Comparison of ENCODE assay signal across 31 mouse cellular contexts in the genomic region with DNA sequence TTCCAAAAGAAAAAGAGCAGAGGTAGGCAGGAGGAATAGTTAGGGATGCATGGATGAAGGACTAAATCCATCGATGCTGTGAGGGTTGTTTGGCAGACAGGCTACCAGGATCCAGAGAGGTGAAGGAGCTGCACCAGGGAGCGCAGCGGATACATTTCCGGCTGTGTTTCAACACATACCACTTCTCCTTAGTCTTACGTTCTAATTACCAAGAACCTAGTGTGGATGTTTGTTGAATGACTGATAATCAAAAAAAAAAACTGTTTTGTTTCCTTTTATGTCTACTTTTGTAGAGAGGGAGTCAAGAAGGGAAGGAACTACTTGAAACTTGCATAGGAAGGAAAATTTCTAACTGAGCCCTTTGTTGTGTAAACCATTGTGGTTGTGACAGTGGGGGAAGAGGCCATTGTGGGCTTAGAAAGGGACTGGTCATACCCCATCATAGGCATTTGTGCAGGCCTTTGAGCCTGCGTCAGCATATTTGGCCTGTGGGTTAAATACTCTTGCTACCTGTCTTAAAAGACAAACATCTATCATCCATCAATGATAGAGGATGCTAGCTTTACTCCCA. TPM values are rescaled to one million over a fixed set of nuclear protein-coding genes. Genes with fewer than 3 reads are reported as not detected.
DNase-seq lines count a peak whose midpoint lies in the region; ATAC-seq and TF ChIP-seq lines count a peak whose summit lies in the region.
"Had no signal": no experiment of that assay in that cellular context is flagged by ENCODE, and none has a peak within 500 bp of the region (broad histone marks: within the 10 kb centered on the region; RNA-seq: fewer than 3 reads in every experiment).

No protein-coding gene starts in this region.

- peak; percentile 29; the same call in 1 of the 2 replicates for ATAC-seq in liver, postnatal 0 days
- no peak for ATAC-seq in midbrain, embryonic 11.5 days (ENCODE audit: low FRiP score)
- ATAC-seq in forebrain, embryonic 12.5 days (ENCODE audit: low FRiP score): no peak
- ATAC-seq: CD4-positive, CD25-positive, alpha-beta regulatory T cell, adult 4 months; inflammation-experienced regulatory T-cells, adult 6 months had no signal

- peak overlapping the region; percentile 27 for H3K4me3 ChIP-seq in liver, postnatal 0 days (ENCODE audit: low read depth, low read length)
- no peak overlapping the region for H3K4me3 ChIP-seq in small intestine, adult 2 months (ENCODE audit: low read depth, low read length)
- H3K4me3 ChIP-seq in midbrain, embryonic 11.5 days (ENCODE audit: low read depth, low read length): no peak overlapping the region
- H3K4me3 ChIP-seq in forebrain, embryonic 12.5 days (replicated peaks): no peak overlapping the region
- H3K4me3 ChIP-seq: embryonic facial prominence, embryonic 12.5 days; heart, embryonic 13.5 days; limb, embryonic 15.5 days; neural tube, embryonic 12.5 days; stomach, embryonic 15.5 days had no signal

- H3K27ac ChIP-seq in liver, postnatal 0 days (ENCODE audit: low read depth): peak overlapping the region; percentile 70
- 0 out of 2 replicates have a peak overlapping the region, but pooled peaks have one; percentile 29 for H3K27ac ChIP-seq in small intestine, adult 2 months (ENCODE audit: insufficient read depth, low read depth, low read length)
- no peak overlapping the region for H3K27ac ChIP-seq in midbrain, embryonic 11.5 days (ENCODE audit: low read depth, low read length)
- H3K27ac ChIP-seq in forebrain, embryonic 12.5 days: no peak overlapping the region
- H3K27ac ChIP-seq: embryonic facial prominence, embryonic 12.5 days; heart, embryonic 13.5 days; limb, embryonic 15.5 days; neural tube, embryonic 12.5 days; stomach, embryonic 15.5 days had no signal

- H3K4me2 ChIP-seq in liver, postnatal 0 days (ENCODE audit: low read depth, low read length): peak overlapping the region; percentile 50
- H3K4me2 ChIP-seq in midbrain, embryonic 11.5 days: no peak overlapping the region
- no peak overlapping the region for H3K4me2 ChIP-seq in forebrain, embryonic 12.5 days
- H3K4me2 ChIP-seq: embryonic facial prominence, embryonic 12.5 days; heart, embryonic 13.5 days; limb, embryonic 15.5 days; neural tube, embryonic 12.5 days; stomach, embryonic 15.5 days had no signal

- TF ChIP-seq POLR2A in small intestine, adult 2 months (IDR thresholded peaks at IDR 0.05; ENCODE audit: low read depth, low read length): no peak

- peak; percentile 58 for DNase-seq in heart, adult 11 months
- DNase-seq in heart, adult 8-10 months (ENCODE audit: low spot score): no peak
- DNase-seq in lung, postnatal 36 days: peak; percentile 34
- DNase-seq in lung, postnatal 10 days: no peak
- no peak for DNase-seq in liver, postnatal 0 days
- no peak for DNase-seq in midbrain, embryonic 11.5 days (ENCODE audit: low spot score, missing footprints)
- DNase-seq: adrenal gland, postnatal 25 days; cerebellum, adult 11-12 months; cerebellum, postnatal 10 days; heart, postnatal 14 days; kidney, adult 2 months; kidney, postnatal 10 days; left cerebral cortex, postnatal 4 days; lung, postnatal 14 days; midbrain, embryonic 14.5 days; retina, postnatal 1 day; right cerebral cortex, postnatal 25 days had no signal

- WGBS in liver, postnatal 0 days (ENCODE audit: insufficient replicate concordance): 61% methylated on average over 6 of the region's 6 CpGs
- WGBS in small intestine, adult 2 months: 82% methylated on average over 6 of the region's 6 CpGs
- 87% methylated on average over 6 of the region's 6 CpGs for whole genome bisulfite sequencing in midbrain, embryonic 11.5 days
- WGBS in forebrain, embryonic 12.5 days: 84% methylated on average over 6 of the region's 6 CpGs

- H3K4me1 ChIP-seq in liver, postnatal 0 days (ENCODE audit: insufficient read depth): peaks cover 3% of the 10 kb centered on the region; the same call in 1 of the 2 replicates
- H3K4me1 ChIP-seq in small intestine, adult 2 months (ENCODE audit: control insufficient read depth, insufficient read depth, insufficient read length, low read length): peaks cover 8% of the 10 kb centered on the region
- H3K4me1 ChIP-seq in midbrain, embryonic 11.5 days (ENCODE audit: control insufficient read depth, insufficient read depth, low read length): no peaks in the 10 kb centered on the region
- H3K4me1 ChIP-seq in forebrain, embryonic 12.5 days: no peaks in the 10 kb centered on the region
- H3K4me1 ChIP-seq: embryonic facial prominence, embryonic 12.5 days; heart, embryonic 13.5 days; limb, embryonic 15.5 days; neural tube, embryonic 12.5 days; stomach, embryonic 15.5 days had no signal

- no peaks in the 10 kb centered on the region for H3K36me3 ChIP-seq in liver, postnatal 0 days (replicated peaks; ENCODE audit: insufficient read depth, low read length)
- H3K36me3 ChIP-seq in small intestine, adult 2 months (ENCODE audit: control insufficient read depth, insufficient read depth, low read length): no peaks in the 10 kb centered on the region
- H3K36me3 ChIP-seq in midbrain, embryonic 11.5 days (ENCODE audit: control insufficient read depth, insufficient read depth, low read length): no peaks in the 10 kb centered on the region
- no peaks in the 10 kb centered on the region for H3K36me3 ChIP-seq in forebrain, embryonic 12.5 days (replicated peaks)
- H3K36me3 ChIP-seq: embryonic facial prominence, embryonic 12.5 days; heart, embryonic 13.5 days; limb, embryonic 15.5 days; neural tube, embryonic 12.5 days; stomach, embryonic 15.5 days had no signal

- H3K9ac ChIP-seq in liver, postnatal 0 days (replicated peaks): no peak overlapping the region
- no peak overlapping the region for H3K9ac ChIP-seq in midbrain, embryonic 11.5 days (ENCODE audit: low read length)
- no peak overlapping the region for H3K9ac ChIP-seq in forebrain, embryonic 12.5 days
- H3K9ac ChIP-seq: embryonic facial prominence, embryonic 12.5 days; heart, embryonic 13.5 days; limb, embryonic 15.5 days; neural tube, embryonic 12.5 days; stomach, embryonic 15.5 days had no signal

- H3K9me3 ChIP-seq in liver, postnatal 0 days (ENCODE audit: low read length): no peaks in the 10 kb centered on the region
- H3K9me3 ChIP-seq in midbrain, embryonic 11.5 days (ENCODE audit: control insufficient read depth, low read length): no peaks in the 10 kb centered on the region
- no peaks in the 10 kb centered on the region for H3K9me3 ChIP-seq in forebrain, embryonic 12.5 days
- H3K9me3 ChIP-seq: embryonic facial prominence, embryonic 12.5 days; heart, embryonic 13.5 days; limb, embryonic 15.5 days; neural tube, embryonic 12.5 days; stomach, embryonic 15.5 days had no signal

- no peaks in the 10 kb centered on the region for H3K27me3 ChIP-seq in liver, postnatal 0 days (ENCODE audit: insufficient read depth, low read length)
- H3K27me3 ChIP-seq in small intestine, adult 2 months (ENCODE audit: control insufficient read depth, insufficient read depth, low read length): no peaks in the 10 kb centered on the region
- H3K27me3 ChIP-seq in midbrain, embryonic 11.5 days (ENCODE audit: control insufficient read depth, insufficient read depth, low read length): no peaks in the 10 kb centered on the region
- no peaks in the 10 kb centered on the region for H3K27me3 ChIP-seq in forebrain, embryonic 12.5 days
- H3K27me3 ChIP-seq: embryonic facial prominence, embryonic 12.5 days; limb, embryonic 15.5 days; neural tube, embryonic 12.5 days; stomach, embryonic 15.5 days had no signal

- no peak for TF ChIP-seq CTCF in liver, postnatal 0 days (IDR thresholded peaks at IDR 0.05; ENCODE audit: low read depth)
- TF ChIP-seq CTCF in small intestine, adult 2 months (IDR thresholded peaks at IDR 0.05; ENCODE audit: extremely low read depth, insufficient read length, insufficient replicate concordance, low read depth, low read length): no peak

- TF ChIP-seq EP300 in liver, postnatal 0 days (IDR thresholded peaks at IDR 0.05; ENCODE audit: low read depth): no peak

RNA-seq across cellular contexts. Expression of a gene that starts 0.8 kb away (rescaled TPM):
- under 1 TPM in 1 of 4 experiments, not detected in 3; 0.09 TPM for total RNA-seq in heart, adult 8-10 months (2022)
- polyA plus RNA-seq in liver, postnatal 0 days (2015; fragmentation: Nextera tagmentation; extraction: Ambion mirVana): 0.51 TPM in 1 of 2 replicates, not detected in the other
- polyA plus RNA-seq in small intestine, adult 2 months (2012; rRNA removed): 0.05 and 0.09 TPM in 2 replicates
- polyA plus RNA-seq in midbrain, embryonic 11.5 days (2014; fragmentation: Nextera tagmentation; extraction: Ambion mirVana): not detected in 2 replicates
- not detected in 2 replicates for polyA plus RNA-seq in forebrain, embryonic 12.5 days (2016; fragmentation: Nextera tagmentation; extraction: Ambion mirVana)
- total RNA-seq: adrenal gland, postnatal 25 days; gastrocnemius, adult 8-10 months; heart, adult 18-20 months; heart, postnatal 14 days; layer of hippocampus, postnatal 10 days; left cerebral cortex, postnatal 4 days had no signal
- polyA plus RNA-seq: CD4-positive, CD25-positive, alpha-beta regulatory T cell, adult 4 months; embryonic facial prominence, embryonic 12.5 days; forebrain, embryonic 11.5 days; heart, embryonic 13.5 days; hindbrain, embryonic 11.5 days; kidney, adult 2 months; limb, embryonic 15.5 days; midbrain, embryonic 14.5 days; neural tube, embryonic 12.5 days; stomach, embryonic 15.5 days had no signal

RNA-seq across cellular contexts. Expression of a gene that starts 0.9 kb away (rescaled TPM):
- 10 to 100 TPM in 1 of 4 experiments, 1 to 10 TPM in 3; 2.2 to 26.5 (median 3.1) TPM for total RNA-seq in heart, adult 8-10 months (2022)
- 5.1 and 6.1 TPM in 2 replicates for polyA plus RNA-seq in liver, postnatal 0 days (2015; fragmentation: Nextera tagmentation; extraction: Ambion mirVana)
- 3.1 and 3.3 TPM in 2 replicates for polyA plus RNA-seq in small intestine, adult 2 months (2012; rRNA removed)
- polyA plus RNA-seq in midbrain, embryonic 11.5 days (2014; fragmentation: Nextera tagmentation; extraction: Ambion mirVana): 0.20 and 0.37 TPM in 2 replicates
- 0.54 TPM in 2 replicates for polyA plus RNA-seq in forebrain, embryonic 12.5 days (2016; fragmentation: Nextera tagmentation; extraction: Ambion mirVana)

RNA-seq across cellular contexts. Expression of a gene that starts 59.5 kb away (rescaled TPM):
- 100 to 1,000 TPM; 292 to 380 (median 338) TPM for total RNA-seq in heart, adult 8-10 months (2022)
- polyA plus RNA-seq in liver, postnatal 0 days (2015; fragmentation: Nextera tagmentation; extraction: Ambion mirVana): 0.12 TPM in 1 of 2 replicates, not detected in the other
- 7.4 and 8.8 TPM in 2 replicates for polyA plus RNA-seq in small intestine, adult 2 months (2012; rRNA removed)
- polyA plus RNA-seq in midbrain, embryonic 11.5 days (2014; fragmentation: Nextera tagmentation; extraction: Ambion mirVana): 0.07 TPM in 1 of 2 replicates, not detected in the other
- polyA plus RNA-seq in forebrain, embryonic 12.5 days (2016; fragmentation: Nextera tagmentation; extraction: Ambion mirVana): not detected in 2 replicates
- polyA plus RNA-seq: CD4-positive, CD25-positive, alpha-beta regulatory T cell, adult 4 months; forebrain, embryonic 11.5 days; hindbrain, embryonic 11.5 days; inflammation-experienced regulatory T-cells, adult 6 months; midbrain, embryonic 14.5 days; neural tube, embryonic 12.5 days had no signal

Comparison
In these comparisons a context has a peak if more than half of its experiments do, and no peak if none do; other contexts are left out.
1. DNase-seq: peak in heart, adult 11 months (single experiment) and lung, postnatal 36 days (single experiment); none in heart, adult 8-10 months (single experiment), lung, postnatal 10 days (single experiment), liver, postnatal 0 days (single experiment) and midbrain, embryonic 11.5 days (single experiment).
2. H3K27ac ChIP-seq: peak in liver, postnatal 0 days (single experiment) and small intestine, adult 2 months (single experiment); none in midbrain, embryonic 11.5 days (single experiment) and forebrain, embryonic 12.5 days (single experiment).